Mouse (Mus musculus) thymus, postnatal 36 days (tissue): ENCODE data around the gene Elf2.

Source experiments
- DNase-seq, 2 experiments: peaks; one replicate each; pipeline ENCODE4 v3.0.0; 2022; ENCODE audit warnings: mixed read lengths in 2 of 2

The Elf2 gene

GRCm38 (mm10) chr3:51206521-51206920 is 133.9 kb downstream of the Elf2 start:
- DNase-seq = no peak

- DNase-seq = no peak
Observed at GRCm38 (mm10) chr3:51204897-51205296, 135.6 kb downstream of the Elf2 start.

GRCm38 (mm10) chr3:51204441-51204840 is 136.0 kb downstream of the Elf2 start:
- DNase-seq = no peak

GRCm38 (mm10) chr3:51203906-51204305 is 136.6 kb downstream of the Elf2 start:
- no peak for DNase-seq
